Mouse (Mus musculus): ENCODE data around the gene Topors. TPM values are rescaled to one million over a fixed set of nuclear protein-coding genes. Genes with fewer than 3 reads are reported as not detected.
A peak's percentile ranks its signal among the peaks of the same experiment; 100 is the strongest.

Topors gene
- polyA plus RNA-seq, 1 experiment = 20.6 TPM

DNA sequence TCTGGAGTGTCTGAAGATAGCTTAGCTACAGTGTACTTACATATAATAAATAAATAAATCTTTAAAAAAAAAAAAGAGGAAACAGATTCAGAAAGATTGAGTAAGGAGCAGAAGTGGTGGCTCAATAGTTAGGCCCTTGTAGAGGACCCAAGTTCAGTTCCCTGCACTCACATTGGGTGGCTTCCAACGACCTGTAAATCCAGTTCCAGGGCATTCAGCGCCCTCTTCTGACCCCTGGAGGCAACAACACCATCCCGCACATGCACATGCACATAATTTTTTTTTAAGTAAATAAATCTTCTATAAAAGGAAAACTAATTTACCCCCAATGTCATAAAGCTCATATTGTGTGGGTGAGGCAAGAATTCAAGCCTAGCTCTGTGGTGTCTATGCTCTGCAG is 51.7 kb downstream of the Topors start:
- 58% methylated on average over 3 of the region's 3 CpGs for WGBS
- no peak for TF ChIP-seq POLR2A (IDR thresholded peaks at IDR 0.05; ENCODE audit: borderline replicate concordance, control insufficient read depth, low read depth, low read length)
- TF ChIP-seq CTCF (IDR thresholded peaks at IDR 0.05; ENCODE audit: control insufficient read depth, insufficient read depth, low read length) = 0 out of 2 replicates have a peak, but pooled peaks have one; percentile 12

DNA sequence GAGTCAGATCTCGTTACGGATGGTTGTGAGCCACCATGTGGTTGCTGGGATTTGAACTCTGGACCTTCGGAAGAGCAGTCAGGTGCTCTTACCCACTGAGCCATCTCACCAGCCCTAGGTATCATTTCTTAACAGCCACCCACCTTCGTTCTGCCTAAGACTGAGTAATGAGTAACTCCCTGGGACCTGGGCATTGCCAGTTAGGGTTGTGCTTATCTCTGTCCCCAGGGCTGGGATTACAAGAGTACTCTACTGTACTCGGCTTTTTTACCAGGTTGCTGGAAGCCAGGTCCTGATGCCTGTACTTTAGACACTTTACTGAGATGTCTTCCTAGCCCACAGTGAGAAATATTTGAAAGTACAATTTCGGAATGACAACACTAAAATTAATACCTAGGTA is 57.5 kb downstream of the Topors start:
- Histone ChIP-seq H3K4me1 (ENCODE audit: control insufficient read depth, insufficient read depth, low read length) (no peaks in the 10 kb centered on the region), H3K4me3 (replicated peaks; ENCODE audit: control insufficient read depth, low read depth, low read length) (no peak overlapping the region)
- WGBS = 74% methylated on average over 4 of the region's 6 CpGs

More for the DNA sequence above, 51.7 kb downstream of the Topors start:
- no peak overlapping the region for H3K27ac ChIP-seq (ENCODE audit: control insufficient read depth, insufficient read depth, low read depth, low read length, poor library complexity)
- H3K4me1 ChIP-seq (ENCODE audit: control insufficient read depth, insufficient read depth, low read length) = no peaks in the 10 kb centered on the region
- H3K4me3 ChIP-seq (replicated peaks; ENCODE audit: control insufficient read depth, low read depth, low read length) = no peak overlapping the region

More for the DNA sequence above, 57.5 kb downstream of the Topors start:
- no peak for TF ChIP-seq CTCF (IDR thresholded peaks at IDR 0.05; ENCODE audit: control insufficient read depth, insufficient read depth, low read length)
- no peak for TF ChIP-seq POLR2A (IDR thresholded peaks at IDR 0.05; ENCODE audit: borderline replicate concordance, control insufficient read depth, low read depth, low read length)
- H3K27ac ChIP-seq (ENCODE audit: control insufficient read depth, insufficient read depth, low read depth, low read length, poor library complexity) = no peak overlapping the region

Other genes starting within 250 kb of the Topors start
- 6.8 and 15.7 TPM in 2 replicates for gene Aco1, start 126.8 kb downstream of the Topors start, polyA plus RNA-seq (2011; ENCODE audit: insufficient read depth, insufficient read length, low replicate concordance, missing spikeins)
- gene Ddx58, start 30.0 kb downstream of the Topors start, polyA plus RNA-seq (2011; ENCODE audit: insufficient read depth, insufficient read length, low replicate concordance, missing spikeins) = 11.1 and 17.6 TPM in 2 replicates
- gene Smim27, start 271 bp downstream of the Topors start, polyA plus RNA-seq (2011; ENCODE audit: insufficient read depth, insufficient read length, low replicate concordance, missing spikeins) = 12.2 and 13.7 TPM in 2 replicates
- 30.4 and 44.1 TPM in 2 replicates for gene Ndufb6, start 9.6 kb upstream of the Topors start, polyA plus RNA-seq (2011; ENCODE audit: insufficient read depth, insufficient read length, low replicate concordance, missing spikeins)
- not detected in 2 replicates for gene Tmem215, start 202.3 kb upstream of the Topors start, polyA plus RNA-seq (2011; ENCODE audit: insufficient read depth, insufficient read length, low replicate concordance, missing spikeins)